Mouse (Mus musculus): Measurements from ENCODE around the gene Uchl5. TPM values are rescaled to one million over a fixed set of nuclear protein-coding genes. Genes with fewer than 3 reads are reported as not detected.
A peak's percentile ranks its signal among the peaks of the same experiment; 100 is the strongest.

Uchl5 gene
- polyA plus RNA-seq, 1 experiment from 2014 or later = 60.0 TPM

DNA sequence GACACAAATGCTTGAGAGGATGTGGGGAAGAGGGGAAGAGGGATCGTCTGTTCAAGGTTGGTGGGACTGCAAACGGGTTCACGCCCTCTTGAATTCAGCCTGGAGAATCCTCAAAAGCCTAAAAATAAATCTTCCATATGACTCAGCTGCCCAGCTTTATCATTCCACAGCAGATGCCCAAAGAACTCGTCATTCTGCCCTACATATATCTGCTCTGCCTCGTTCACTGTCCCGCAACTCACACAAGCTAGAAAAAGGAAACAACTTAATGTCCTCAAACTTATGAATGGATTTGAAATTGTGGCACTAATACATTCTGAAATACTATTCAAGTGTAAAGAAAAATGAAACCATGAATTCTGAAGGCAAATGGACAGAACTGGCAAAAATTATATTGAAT lies 3.2 kb upstream of the Uchl5 start:
- no peak for ATAC-seq (ENCODE audit: low read depth)
- Histone ChIP-seq H3K4me2 (ENCODE audit: low read depth, low read length) (no peak overlapping the region), H3K9me3 (replicated peaks; ENCODE audit: control insufficient read depth, low read length) (no peaks in the 10 kb centered on the region), H3K27me3 (ENCODE audit: control insufficient read depth, insufficient read depth, low read depth, low read length) (peaks cover 7% of the 10 kb centered on the region), H3K27ac (ENCODE audit: low read length) (no peak overlapping the region), H3K4me1 (ENCODE audit: control insufficient read depth, low read depth, low read length) (peaks cover 7% of the 10 kb centered on the region), H3K4me3 (ENCODE audit: low read depth, low read length) (no peak overlapping the region), H3K36me3 (ENCODE audit: control insufficient read depth, insufficient read depth) (no peaks in the 10 kb centered on the region), H3K9ac (ENCODE audit: low read depth, low read length) (no peak overlapping the region)
- 33% methylated on average over 6 of the region's 6 CpGs for WGBS (ENCODE audit: insufficient replicate concordance)

DNA sequence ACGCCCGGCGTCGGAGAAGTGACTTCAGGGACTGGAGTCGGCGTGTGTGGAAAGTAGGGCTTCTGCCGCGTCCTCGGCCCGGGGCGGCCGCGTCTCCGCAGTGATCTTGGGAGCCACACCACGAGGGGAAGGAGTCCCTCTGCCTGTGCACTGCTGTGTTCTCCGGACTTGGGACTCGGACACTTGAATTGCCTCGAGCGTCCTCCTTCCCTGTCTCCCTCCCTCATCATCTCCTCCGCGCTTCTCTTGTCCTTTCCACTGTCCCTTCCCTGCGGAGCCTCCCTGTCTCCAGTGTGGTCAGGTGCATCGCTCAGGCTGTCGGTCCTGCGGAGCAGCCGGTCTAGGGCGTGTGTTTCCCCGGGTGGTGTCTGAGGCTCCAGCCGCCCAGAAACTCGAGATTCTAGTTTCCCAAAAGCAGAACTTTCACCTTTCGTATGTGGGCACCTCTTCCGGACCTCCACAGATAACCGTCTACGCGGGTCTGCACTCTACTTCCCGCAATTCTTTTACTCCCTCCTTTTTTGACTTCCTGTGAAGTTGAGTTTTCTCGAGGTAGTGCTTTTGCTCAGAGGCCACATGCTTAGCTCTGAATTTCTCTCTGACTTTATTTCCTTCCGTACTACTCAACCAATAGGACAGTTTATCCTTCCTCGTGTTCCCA lies 616 bp downstream of the Uchl5 start:
- peak overlapping the region; percentile 81 for H3K4me2 ChIP-seq (ENCODE audit: low read depth, low read length)
- under 1% methylated on average over 35 of the region's 39 CpGs for WGBS (ENCODE audit: insufficient replicate concordance)

DNA sequence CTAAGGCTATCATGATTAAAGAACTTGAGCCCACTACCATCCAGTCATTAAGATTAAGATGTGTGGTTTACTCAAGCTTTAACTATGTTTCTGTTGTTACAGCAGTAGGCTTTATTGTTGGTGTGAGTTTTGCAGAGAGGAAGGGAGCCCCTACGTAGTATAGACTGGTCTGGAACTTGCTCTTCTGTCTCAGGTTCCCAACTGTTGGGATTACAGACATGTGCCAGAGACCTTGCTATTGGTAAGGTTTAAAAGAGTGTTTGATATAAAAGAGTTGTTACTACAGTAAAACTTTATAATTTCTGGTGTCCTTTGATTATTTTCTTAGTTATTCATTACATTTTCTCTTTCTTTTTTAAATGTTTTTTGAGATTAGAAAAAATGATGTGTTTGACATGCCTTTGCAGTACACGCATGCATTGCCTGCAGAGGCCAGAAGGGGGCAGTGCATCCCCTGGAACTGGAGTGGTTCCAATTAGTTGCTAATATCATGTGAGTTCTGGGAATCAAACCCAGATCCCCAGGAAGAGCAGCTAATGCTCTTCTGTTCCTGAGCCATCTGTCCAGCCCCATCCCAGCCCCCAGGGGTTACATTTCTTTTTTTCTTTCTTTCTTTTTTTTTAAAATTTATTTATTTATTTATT lies 11.6 kb downstream of the Uchl5 start:
- WGBS (ENCODE audit: insufficient replicate concordance) = 55% methylated on average over 2 of the region's 2 CpGs
- Histone ChIP-seq H3K27me3 (ENCODE audit: control insufficient read depth, insufficient read depth, low read depth, low read length) (no peaks in the 10 kb centered on the region), H3K4me3 (ENCODE audit: low read depth, low read length) (no peak overlapping the region), H3K27ac (ENCODE audit: low read length) (no peak overlapping the region), H3K9me3 (replicated peaks; ENCODE audit: control insufficient read depth, low read length) (no peaks in the 10 kb centered on the region), H3K4me2 (ENCODE audit: low read depth, low read length) (no peak overlapping the region), H3K9ac (ENCODE audit: low read depth, low read length) (no peak overlapping the region), H3K4me1 (ENCODE audit: control insufficient read depth, low read depth, low read length) (no peaks in the 10 kb centered on the region), H3K36me3 (ENCODE audit: control insufficient read depth, insufficient read depth) (no peaks in the 10 kb centered on the region; the same call in 1 of the 2 replicates)
- ATAC-seq (ENCODE audit: low read depth) = 0 out of 2 replicates have a peak, but pooled peaks have one; percentile 21

More for the DNA sequence above, 616 bp downstream of the Uchl5 start:
- Histone ChIP-seq H3K4me3 (ENCODE audit: low read depth, low read length) (peak overlapping the region; percentile 98), H3K36me3 (ENCODE audit: control insufficient read depth, insufficient read depth) (no peaks in the 10 kb centered on the region), H3K9ac (ENCODE audit: low read depth, low read length) (peak overlapping the region; percentile 97), H3K27me3 (ENCODE audit: control insufficient read depth, insufficient read depth, low read depth, low read length) (peaks cover 7% of the 10 kb centered on the region), H3K9me3 (replicated peaks; ENCODE audit: control insufficient read depth, low read length) (no peaks in the 10 kb centered on the region), H3K4me1 (ENCODE audit: control insufficient read depth, low read depth, low read length) (peaks cover 7% of the 10 kb centered on the region), H3K27ac (ENCODE audit: low read length) (peak overlapping the region; percentile 86)
- ATAC-seq (ENCODE audit: low read depth) = peak; percentile 26

DNA sequence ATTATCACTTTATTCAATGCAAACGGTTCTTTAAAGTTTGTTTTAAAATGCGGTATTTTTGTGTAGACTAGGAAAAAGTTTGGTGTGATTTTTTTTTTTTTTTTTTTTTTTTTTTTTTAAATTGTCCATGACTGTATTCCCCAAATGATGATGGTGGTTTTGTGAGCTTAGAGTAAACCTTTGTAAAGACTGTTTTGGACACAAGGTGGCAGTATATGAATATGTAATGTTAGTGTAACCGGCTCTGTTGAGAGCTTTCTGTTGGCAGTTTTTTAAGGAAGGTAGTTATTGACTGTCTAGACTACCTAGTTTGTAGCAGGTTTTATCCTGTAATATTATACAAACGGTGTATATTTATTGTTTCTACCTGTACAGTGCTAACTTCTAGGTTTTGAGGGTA lies 26.5 kb downstream of the Uchl5 start:
- 37% methylated on average over 4 of the region's 4 CpGs for WGBS (ENCODE audit: insufficient replicate concordance)
- no peak overlapping the region for H3K27ac ChIP-seq (ENCODE audit: low read length)
- H3K4me2 ChIP-seq (ENCODE audit: low read depth, low read length) = no peak overlapping the region
- H3K4me3 ChIP-seq (ENCODE audit: low read depth, low read length) = no peak overlapping the region
- H3K4me1 ChIP-seq (ENCODE audit: control insufficient read depth, low read depth, low read length) = no peaks in the 10 kb centered on the region
- 0 out of 2 replicates have a peak, but pooled peaks have one; percentile 45 for ATAC-seq (ENCODE audit: low read depth)
- H3K36me3 ChIP-seq (ENCODE audit: control insufficient read depth, insufficient read depth) = peaks cover 13% of the 10 kb centered on the region
- no peak overlapping the region for H3K9ac ChIP-seq (ENCODE audit: low read depth, low read length)
- no peaks in the 10 kb centered on the region for H3K27me3 ChIP-seq (ENCODE audit: control insufficient read depth, insufficient read depth, low read depth, low read length)
- H3K9me3 ChIP-seq (replicated peaks; ENCODE audit: control insufficient read depth, low read length) = no peaks in the 10 kb centered on the region

DNA sequence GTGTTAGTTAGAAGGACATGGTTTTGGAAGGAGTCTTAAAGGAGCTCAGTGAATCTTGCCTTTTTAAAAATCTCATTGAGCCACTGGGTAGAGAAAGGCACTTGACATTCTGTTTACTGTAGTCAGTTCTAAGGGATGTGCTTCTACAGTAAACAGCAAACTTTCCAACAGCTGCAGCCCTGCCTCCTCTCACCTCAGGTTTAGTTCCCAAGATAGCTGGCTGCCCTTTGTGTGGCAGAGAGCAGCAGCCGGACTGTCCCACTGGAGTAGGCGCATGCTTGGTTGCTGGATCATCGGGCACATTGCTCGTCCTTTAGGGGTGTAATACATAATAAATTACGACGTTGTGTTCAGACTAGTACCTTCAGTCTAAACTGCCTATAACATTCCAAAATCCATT lies 32.0 kb downstream of the Uchl5 start:
- H3K9me3 ChIP-seq (replicated peaks; ENCODE audit: control insufficient read depth, low read length) = no peaks in the 10 kb centered on the region
- no peak overlapping the region for H3K4me3 ChIP-seq (ENCODE audit: low read depth, low read length)
- no peaks in the 10 kb centered on the region for H3K4me1 ChIP-seq (ENCODE audit: control insufficient read depth, low read depth, low read length)
- H3K9ac ChIP-seq (ENCODE audit: low read depth, low read length) = no peak overlapping the region
- no peak for ATAC-seq (ENCODE audit: low read depth)
- no peak overlapping the region for H3K4me2 ChIP-seq (ENCODE audit: low read depth, low read length)
- H3K27me3 ChIP-seq (ENCODE audit: control insufficient read depth, insufficient read depth, low read depth, low read length) = no peaks in the 10 kb centered on the region
- H3K36me3 ChIP-seq (ENCODE audit: control insufficient read depth, insufficient read depth) = peaks cover 10% of the 10 kb centered on the region
- WGBS (ENCODE audit: insufficient replicate concordance) = 79% methylated on average over 6 of the region's 6 CpGs
- no peak overlapping the region for H3K27ac ChIP-seq (ENCODE audit: low read length)

DNA sequence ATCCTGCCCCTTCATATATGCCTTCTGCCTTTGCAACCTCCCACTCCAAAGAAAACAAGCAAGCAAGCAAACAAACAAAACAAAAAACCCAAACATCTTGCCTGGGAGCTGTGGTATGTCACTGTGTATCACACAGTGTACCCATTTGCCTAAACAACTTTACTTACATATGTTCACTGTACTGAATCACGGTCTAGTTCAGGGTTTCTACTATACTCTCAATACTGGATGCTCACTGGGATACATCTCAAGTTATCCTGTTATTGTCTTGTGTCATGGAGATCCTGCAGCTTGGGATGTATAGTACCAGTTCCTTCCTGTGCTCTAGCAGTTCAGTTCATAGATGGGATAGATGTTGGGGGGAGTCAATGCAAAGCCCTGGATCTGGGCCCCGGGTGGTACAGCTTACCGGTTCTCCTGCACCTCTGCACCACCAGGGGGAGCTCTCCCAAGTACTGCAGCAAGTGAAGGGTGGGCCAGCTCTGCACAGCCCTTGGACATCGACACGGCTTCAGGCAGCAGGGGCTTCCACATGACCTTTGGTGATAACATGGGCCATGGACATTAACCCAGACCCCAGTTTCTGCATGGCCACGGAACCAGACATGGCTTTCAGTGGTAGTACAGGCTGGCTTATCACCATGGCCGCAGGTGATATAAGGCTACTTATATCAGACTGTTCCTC lies 36.7 kb downstream of the Uchl5 start:
- Histone ChIP-seq H3K4me1 (ENCODE audit: control insufficient read depth, low read depth, low read length) (no peaks in the 10 kb centered on the region), H3K9ac (ENCODE audit: low read depth, low read length) (no peak overlapping the region), H3K9me3 (replicated peaks; ENCODE audit: control insufficient read depth, low read length) (no peaks in the 10 kb centered on the region), H3K4me3 (ENCODE audit: low read depth, low read length) (no peak overlapping the region), H3K27ac (ENCODE audit: low read length) (no peak overlapping the region), H3K4me2 (ENCODE audit: low read depth, low read length) (no peak overlapping the region), H3K36me3 (ENCODE audit: control insufficient read depth, insufficient read depth) (no peaks in the 10 kb centered on the region), H3K27me3 (ENCODE audit: control insufficient read depth, insufficient read depth, low read depth, low read length) (no peaks in the 10 kb centered on the region)
- ATAC-seq (ENCODE audit: low read depth) = peak; percentile 73
- WGBS (ENCODE audit: insufficient replicate concordance) = 34% methylated on average over 7 of the region's 7 CpGs

DNA sequence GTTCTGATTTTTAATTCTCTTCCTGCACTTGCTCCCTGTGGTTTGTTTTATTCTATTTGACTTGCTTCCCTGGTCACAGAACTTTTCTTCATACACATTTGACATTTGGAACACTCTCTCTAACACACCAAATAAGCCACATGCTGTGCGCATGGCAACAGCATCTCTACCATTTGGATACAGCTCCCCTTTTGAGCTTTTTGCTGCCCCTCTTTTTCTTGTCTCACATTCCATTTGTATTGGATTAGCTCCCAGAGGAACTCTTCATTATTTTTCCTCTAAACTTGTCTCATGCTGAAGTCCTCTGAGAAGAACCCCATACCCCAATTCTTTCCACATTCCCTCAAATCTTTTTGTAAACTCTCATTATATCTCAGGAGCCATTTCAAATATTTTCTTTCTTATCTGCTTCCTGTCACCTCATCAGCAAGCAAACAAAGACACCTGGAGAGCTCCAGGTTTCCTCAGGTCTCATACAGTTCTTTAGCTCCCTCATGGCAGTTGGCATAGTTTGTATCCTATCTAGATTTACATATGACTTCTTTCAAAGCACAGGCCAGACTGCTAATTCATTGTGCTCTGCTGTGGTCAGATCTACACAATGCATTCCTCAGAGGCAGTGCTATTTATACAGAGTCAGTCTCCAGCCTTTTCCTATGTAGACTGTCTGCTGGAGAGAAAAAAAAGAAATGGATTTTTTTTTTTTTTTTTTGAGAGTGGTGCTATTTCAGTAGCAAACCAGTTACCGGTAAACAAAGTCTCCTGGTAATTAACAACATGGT lies 43.2 kb downstream of the Uchl5 start:
- WGBS (ENCODE audit: insufficient replicate concordance) = 83% methylated on average over 2 of the region's 2 CpGs
- Histone ChIP-seq H3K9ac (ENCODE audit: low read depth, low read length) (no peak overlapping the region), H3K36me3 (ENCODE audit: control insufficient read depth, insufficient read depth) (no peaks in the 10 kb centered on the region), H3K9me3 (replicated peaks; ENCODE audit: control insufficient read depth, low read length) (no peaks in the 10 kb centered on the region), H3K4me1 (ENCODE audit: control insufficient read depth, low read depth, low read length) (no peaks in the 10 kb centered on the region), H3K27ac (ENCODE audit: low read length) (no peak overlapping the region), H3K27me3 (ENCODE audit: control insufficient read depth, insufficient read depth, low read depth, low read length) (no peaks in the 10 kb centered on the region), H3K4me2 (ENCODE audit: low read depth, low read length) (no peak overlapping the region), H3K4me3 (ENCODE audit: low read depth, low read length) (no peak overlapping the region)
- no peak for ATAC-seq (ENCODE audit: low read depth)

DNA sequence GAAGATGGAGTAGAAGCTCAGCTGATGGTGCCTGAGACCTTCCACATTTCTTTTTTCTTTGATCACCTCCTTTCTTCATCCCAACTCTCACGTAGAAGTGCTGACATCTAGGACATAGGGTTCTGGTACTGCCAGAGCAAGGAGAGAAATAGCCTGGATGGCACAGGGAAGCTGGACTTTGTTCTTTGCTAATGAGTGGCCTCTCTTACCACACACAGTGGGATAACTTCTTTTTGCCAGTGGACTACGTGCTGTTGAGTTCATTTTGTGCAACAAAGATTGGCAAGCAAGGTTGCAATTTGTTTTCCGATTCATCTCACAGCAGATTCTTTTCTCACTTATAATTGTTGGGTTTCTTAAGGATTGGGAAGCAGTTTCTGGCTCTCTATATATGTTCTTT lies 45.6 kb downstream of the Uchl5 start:
- no peak overlapping the region for H3K9ac ChIP-seq (ENCODE audit: low read depth, low read length)
- 60% methylated on average over 3 of the region's 3 CpGs for WGBS (ENCODE audit: insufficient replicate concordance)
- H3K27me3 ChIP-seq (ENCODE audit: control insufficient read depth, insufficient read depth, low read depth, low read length) = no peaks in the 10 kb centered on the region
- no peak overlapping the region for H3K4me3 ChIP-seq (ENCODE audit: low read depth, low read length)
- H3K4me1 ChIP-seq (ENCODE audit: control insufficient read depth, low read depth, low read length) = no peaks in the 10 kb centered on the region
- H3K27ac ChIP-seq (ENCODE audit: low read length) = no peak overlapping the region
- H3K9me3 ChIP-seq (replicated peaks; ENCODE audit: control insufficient read depth, low read length) = no peaks in the 10 kb centered on the region
- H3K36me3 ChIP-seq (ENCODE audit: control insufficient read depth, insufficient read depth) = no peaks in the 10 kb centered on the region
- H3K4me2 ChIP-seq (ENCODE audit: low read depth, low read length) = no peak overlapping the region
- ATAC-seq (ENCODE audit: low read depth) = no peak

Data from liver, embryonic 16.5 days (tissue).